Comparison of ENCODE assay signal across 8 mouse cellular contexts in the genomic region with DNA sequence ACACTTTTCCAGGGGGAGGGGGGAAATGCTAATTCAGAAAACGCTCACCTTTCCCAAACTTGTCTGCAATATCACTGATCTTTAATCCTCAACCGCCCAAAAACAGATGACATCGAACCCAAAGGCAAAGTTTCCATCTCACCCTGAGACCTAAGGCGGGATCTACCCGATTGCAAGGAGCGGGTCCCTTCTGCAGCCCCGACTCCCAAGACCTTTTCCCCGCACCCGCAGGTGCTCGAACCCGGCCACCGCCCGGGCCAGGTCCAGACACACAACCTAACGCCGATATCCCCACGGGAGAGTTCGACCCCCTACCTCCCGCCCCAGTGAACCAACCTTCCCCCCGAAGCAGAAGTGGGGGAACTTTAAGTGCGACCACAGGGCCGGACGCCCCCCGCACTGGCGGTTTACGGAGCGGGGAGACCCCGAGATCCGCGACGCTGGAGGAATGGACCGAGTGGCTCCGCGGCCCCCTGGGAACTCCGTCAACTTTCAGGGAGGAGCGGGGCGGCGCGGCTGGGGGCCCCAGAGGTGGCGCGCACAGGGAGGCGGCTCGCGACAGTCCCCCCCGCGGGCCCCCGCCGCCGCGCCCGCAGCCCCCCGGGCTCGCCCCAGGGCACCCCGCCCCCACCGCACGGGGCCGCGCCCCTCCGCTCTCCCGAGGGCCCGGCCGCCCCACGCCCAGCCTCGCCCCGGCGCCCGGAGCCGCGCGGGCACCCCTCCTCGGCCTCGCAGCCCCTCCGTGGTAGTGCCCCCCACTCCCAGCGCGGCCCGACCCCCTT. TPM values are rescaled to one million over a fixed set of nuclear protein-coding genes. Genes with fewer than 3 reads are reported as not detected.
DNase-seq lines count a peak whose midpoint lies in the region; ATAC-seq and TF ChIP-seq lines count a peak whose summit lies in the region.

No protein-coding gene starts in this region.

- 0 out of 2 replicates have a peak, but pooled peaks cover under 1% of the 10 kb centered on the region for H3K36me3 ChIP-seq in forebrain, embryonic 12.5 days (replicated peaks)
- no peaks in the 10 kb centered on the region for H3K36me3 ChIP-seq in hindbrain, embryonic 12.5 days
- H3K36me3 ChIP-seq in liver, adult 2 months (ENCODE audit: control insufficient read depth, insufficient read depth, low read length): no peaks in the 10 kb centered on the region
- H3K36me3 ChIP-seq in neural tube, embryonic 13.5 days: no peaks in the 10 kb centered on the region

- no peak for TF ChIP-seq CTCF in liver, adult 2 months (IDR thresholded peaks at IDR 0.05; ENCODE audit: low read depth, low read length)

- H3K9me3 ChIP-seq in forebrain, embryonic 12.5 days: no peaks in the 10 kb centered on the region
- no peaks in the 10 kb centered on the region for H3K9me3 ChIP-seq in hindbrain, embryonic 12.5 days (replicated peaks)
- no peaks in the 10 kb centered on the region for H3K9me3 ChIP-seq in neural tube, embryonic 13.5 days

- no peak for TF ChIP-seq POLR2A in liver, adult 2 months (IDR thresholded peaks at IDR 0.05; ENCODE audit: extremely low read depth, insufficient read depth, low read length)

- ATAC-seq in forebrain, embryonic 12.5 days (ENCODE audit: low FRiP score): peak; percentile 80
- peak; percentile 79 for ATAC-seq in hindbrain, embryonic 12.5 days (ENCODE audit: low FRiP score)
- peak; percentile 52 for ATAC-seq in neural tube, embryonic 13.5 days (ENCODE audit: low read depth)

- peak; percentile 21 for DNase-seq in ovary, postnatal 10 days (ENCODE audit: low spot score)
- no peak for DNase-seq in ovary, adult 18-20 months (ENCODE audit: low spot score)
- peak; percentile 45 to 63 for DNase-seq in adrenal gland, postnatal 36 days
- DNase-seq in liver, adult 2 months (ENCODE audit: extremely low read depth, low read depth, low spot score): peak; percentile 69
- peak; percentile 37 for DNase-seq in yolk sac, embryonic 10.5 days (ENCODE audit: low spot score)

- no peaks in the 10 kb centered on the region; the same call in 1 of the 2 replicates for H3K27me3 ChIP-seq in forebrain, embryonic 12.5 days
- H3K27me3 ChIP-seq in hindbrain, embryonic 12.5 days: peaks cover 6% of the 10 kb centered on the region; the same call in 1 of the 2 replicates
- no peaks in the 10 kb centered on the region for H3K27me3 ChIP-seq in liver, adult 2 months (ENCODE audit: control insufficient read depth, insufficient read depth, low read length)
- no peaks in the 10 kb centered on the region for H3K27me3 ChIP-seq in neural tube, embryonic 13.5 days

- H3K4me2 ChIP-seq in forebrain, embryonic 12.5 days: peak overlapping the region; percentile 91
- H3K4me2 ChIP-seq in hindbrain, embryonic 12.5 days (replicated peaks): peak overlapping the region; percentile 95
- H3K4me2 ChIP-seq in neural tube, embryonic 13.5 days: peak overlapping the region; percentile 92

- H3K79me2 ChIP-seq in liver, adult 2 months (ENCODE audit: control insufficient read depth, insufficient read depth, low read length): peaks cover 9% of the 10 kb centered on the region

- H3K27ac ChIP-seq in forebrain, embryonic 12.5 days: peak overlapping the region; percentile 98
- H3K27ac ChIP-seq in hindbrain, embryonic 12.5 days: peak overlapping the region; percentile 100
- peak overlapping the region; percentile 91 for H3K27ac ChIP-seq in liver, adult 2 months (replicated peaks; ENCODE audit: insufficient read depth, low read depth, low read length)
- peak overlapping the region; percentile 100 for H3K27ac ChIP-seq in neural tube, embryonic 13.5 days (replicated peaks)

- under 1% methylated on average over 33 of the region's 75 CpGs for WGBS in forebrain, embryonic 12.5 days
- WGBS in hindbrain, embryonic 12.5 days: under 1% methylated on average over 45 of the region's 75 CpGs
- under 1% methylated on average over 59 of the region's 75 CpGs for WGBS in liver, adult 2 months
- WGBS in neural tube, embryonic 13.5 days: under 1% methylated on average over 43 of the region's 75 CpGs

- peaks cover 18% of the 10 kb centered on the region for H3K4me1 ChIP-seq in forebrain, embryonic 12.5 days
- peaks cover 11% of the 10 kb centered on the region for H3K4me1 ChIP-seq in hindbrain, embryonic 12.5 days
- H3K4me1 ChIP-seq in liver, adult 2 months (ENCODE audit: control insufficient read depth, insufficient read depth, low read length): peaks cover 23% of the 10 kb centered on the region
- H3K4me1 ChIP-seq in neural tube, embryonic 13.5 days (replicated peaks): peaks cover 32% of the 10 kb centered on the region

- H3K4me3 ChIP-seq in forebrain, embryonic 12.5 days (replicated peaks): peak overlapping the region; percentile 90
- H3K4me3 ChIP-seq in hindbrain, embryonic 12.5 days: peak overlapping the region; percentile 92
- peak overlapping the region; percentile 100 for H3K4me3 ChIP-seq in liver, adult 2 months (ENCODE audit: insufficient read depth, low read depth, low read length)
- peak overlapping the region; percentile 94 for H3K4me3 ChIP-seq in neural tube, embryonic 13.5 days

- H3K9ac ChIP-seq in forebrain, embryonic 12.5 days: peak overlapping the region; percentile 98
- H3K9ac ChIP-seq in hindbrain, embryonic 12.5 days: peak overlapping the region; percentile 99
- H3K9ac ChIP-seq in liver, adult 2 months (ENCODE audit: low read depth, low read length): peak overlapping the region; percentile 99
- H3K9ac ChIP-seq in neural tube, embryonic 13.5 days: peak overlapping the region; percentile 94

RNA-seq across cellular contexts. Expression of gene Mef2a, which starts 0.6 kb away (rescaled TPM):
- total RNA-seq in adrenal gland, postnatal 36 days (2021): 10 to 100 TPM; 52.6 to 57.7 TPM
- 30.6 and 32.1 TPM in 2 replicates for polyA plus RNA-seq in forebrain, embryonic 12.5 days (2016; fragmentation: Nextera tagmentation; extraction: Ambion mirVana)
- 39.3 and 42.7 TPM in 2 replicates for polyA plus RNA-seq in hindbrain, embryonic 12.5 days (2016; fragmentation: Nextera tagmentation; extraction: Ambion mirVana)
- total RNA-seq in liver, adult 2 months (2014; rRNA removed): 22.7 and 24.8 TPM in 2 replicates
- 5.5 and 12.0 TPM in 2 replicates for polyA plus RNA-seq in liver, adult 2 months (2012; rRNA removed)
- 33.5 and 36.1 TPM in 2 replicates for polyA plus RNA-seq in neural tube, embryonic 13.5 days (2015; fragmentation: Nextera tagmentation; extraction: Ambion mirVana)
